14 mouse cellular contexts compared by ENCODE assay signal in genomic region chr14:16433206-16433605, GRCm38 (mm10).
A peak's percentile ranks its signal among the peaks of the same experiment; 100 is the strongest.
DNase-seq lines count a peak whose midpoint lies in the region; ATAC-seq lines count a peak whose summit lies in the region.
"Had no signal": no experiment of that assay in that cellular context is flagged by ENCODE, and none has a peak within 500 bp of the region (broad histone marks: within the 10 kb centered on the region; RNA-seq: fewer than 3 reads in every experiment).

No protein-coding gene starts in this region.

- H3K36me3 ChIP-seq in midbrain, embryonic 14.5 days (ENCODE audit: control insufficient read depth, insufficient read depth, low read length) = peaks cover 43% of the 10 kb centered on the region
- peaks cover 5% of the 10 kb centered on the region for H3K36me3 ChIP-seq in midbrain, embryonic 11.5 days (ENCODE audit: control insufficient read depth, insufficient read depth, low read length)

- H3K4me3 ChIP-seq in midbrain, embryonic 14.5 days (replicated peaks; ENCODE audit: low read depth, low read length) = no peak overlapping the region
- no peak overlapping the region for H3K4me3 ChIP-seq in midbrain, embryonic 11.5 days (ENCODE audit: low read depth, low read length)
- H3K4me3 ChIP-seq in brown adipose tissue, adult 24 weeks (ENCODE audit: insufficient read depth, low read depth, low read length) = no peak overlapping the region
- H3K4me3 ChIP-seq: forebrain, embryonic 10.5 days; hindbrain, embryonic 15.5 days; midbrain, embryonic 13.5 days had no signal

- H3K9ac ChIP-seq in midbrain, embryonic 14.5 days (replicated peaks; ENCODE audit: low read length) = no peak overlapping the region
- no peak overlapping the region for H3K9ac ChIP-seq in midbrain, embryonic 11.5 days (ENCODE audit: low read length)
- H3K9ac ChIP-seq: hindbrain, embryonic 15.5 days; liver, embryonic 14.5 days; midbrain, embryonic 13.5 days had no signal

- no peaks in the 10 kb centered on the region for H3K27me3 ChIP-seq in midbrain, embryonic 14.5 days (ENCODE audit: control insufficient read depth, insufficient read depth, low read length)
- H3K27me3 ChIP-seq in midbrain, embryonic 11.5 days (ENCODE audit: control insufficient read depth, insufficient read depth, low read length) = no peaks in the 10 kb centered on the region
- H3K27me3 ChIP-seq: hindbrain, embryonic 15.5 days; midbrain, embryonic 13.5 days had no signal

- peak; percentile 72 to 75 for DNase-seq in frontal cortex, adult 2 months (ENCODE audit: extremely low spot score in 1 of 2, low spot score in 1 of 2)
- no peak for DNase-seq in frontal cortex, postnatal 25 days (ENCODE audit: low spot score in 2 of 2)
- DNase-seq in midbrain, embryonic 14.5 days = peak; percentile 21
- no peak for DNase-seq in midbrain, embryonic 11.5 days (ENCODE audit: low spot score, missing footprints)
- DNase-seq in left cerebral cortex, postnatal 14 days (ENCODE audit: low spot score in 2 of 2) = peak; percentile 41 to 70
- no peak for DNase-seq in yolk sac, embryonic 10.5 days (ENCODE audit: low spot score)
- DNase-seq in layer of hippocampus, adult 9-10 months (ENCODE audit: low spot score) = no peak
- DNase-seq: cerebellum, adult 8-10 months; thymus, adult 18-20 months had no signal

- intact Hi-C loops in left cerebral cortex, postnatal 14 days (cut with DNase I) = loop anchor here (10.0 kb wide), 2 partner anchors 972 to 1752 kb away; no protein-coding TSS in a partner anchor

- WGBS in midbrain, embryonic 14.5 days = 73% methylated on average over 2 of the region's 2 CpGs
- WGBS in midbrain, embryonic 11.5 days = 84% methylated on average over 2 of the region's 2 CpGs

- H3K27ac ChIP-seq in midbrain, embryonic 14.5 days (replicated peaks; ENCODE audit: low read depth, low read length) = no peak overlapping the region
- H3K27ac ChIP-seq in midbrain, embryonic 11.5 days (ENCODE audit: low read depth, low read length) = no peak overlapping the region
- H3K27ac ChIP-seq in brown adipose tissue, adult 24 weeks (replicated peaks; ENCODE audit: low read depth, low read length) = 0 out of 2 replicates have a peak overlapping the region, but pooled peaks have one; percentile 43
- H3K27ac ChIP-seq: forebrain, embryonic 10.5 days; hindbrain, embryonic 15.5 days; liver, embryonic 14.5 days; midbrain, embryonic 13.5 days had no signal

- no peak overlapping the region for H3K4me2 ChIP-seq in midbrain, embryonic 14.5 days (ENCODE audit: low read length)
- no peak overlapping the region for H3K4me2 ChIP-seq in midbrain, embryonic 11.5 days
- H3K4me2 ChIP-seq: hindbrain, embryonic 15.5 days; midbrain, embryonic 13.5 days had no signal

- H3K9me3 ChIP-seq in midbrain, embryonic 14.5 days (ENCODE audit: control insufficient read depth, low read length) = no peaks in the 10 kb centered on the region
- no peaks in the 10 kb centered on the region for H3K9me3 ChIP-seq in midbrain, embryonic 11.5 days (ENCODE audit: control insufficient read depth, low read length)
- H3K9me3 ChIP-seq: forebrain, embryonic 10.5 days; hindbrain, embryonic 15.5 days; midbrain, embryonic 13.5 days had no signal

- H3K4me1 ChIP-seq in midbrain, embryonic 14.5 days (ENCODE audit: control insufficient read depth, insufficient read depth, low read length) = no peaks in the 10 kb centered on the region
- H3K4me1 ChIP-seq in midbrain, embryonic 11.5 days (ENCODE audit: control insufficient read depth, insufficient read depth, low read length) = no peaks in the 10 kb centered on the region
- H3K4me1 ChIP-seq in brown adipose tissue, adult 24 weeks (ENCODE audit: control insufficient read depth, insufficient read depth, insufficient read length, low read length) = no peaks in the 10 kb centered on the region
- H3K4me1 ChIP-seq: forebrain, embryonic 10.5 days; hindbrain, embryonic 15.5 days; midbrain, embryonic 13.5 days had no signal

- no peak for ATAC-seq in midbrain, embryonic 14.5 days (ENCODE audit: low FRiP score, low TSS enrichment)
- no peak for ATAC-seq in midbrain, embryonic 11.5 days (ENCODE audit: low FRiP score)
- ATAC-seq: midbrain, embryonic 13.5 days had no signal

Comparison
In these comparisons a context has a peak if more than half of its experiments do, and no peak if none do; other contexts are left out.
1. DNase-seq: peak in frontal cortex, adult 2 months (2 of 2), midbrain, embryonic 14.5 days (single experiment) and left cerebral cortex, postnatal 14 days (2 of 2); none in frontal cortex, postnatal 25 days (0 of 2), midbrain, embryonic 11.5 days (single experiment), yolk sac, embryonic 10.5 days (single experiment) and layer of hippocampus, adult 9-10 months (single experiment).